9 mouse cellular contexts compared by ENCODE assay signal in the genomic region with DNA sequence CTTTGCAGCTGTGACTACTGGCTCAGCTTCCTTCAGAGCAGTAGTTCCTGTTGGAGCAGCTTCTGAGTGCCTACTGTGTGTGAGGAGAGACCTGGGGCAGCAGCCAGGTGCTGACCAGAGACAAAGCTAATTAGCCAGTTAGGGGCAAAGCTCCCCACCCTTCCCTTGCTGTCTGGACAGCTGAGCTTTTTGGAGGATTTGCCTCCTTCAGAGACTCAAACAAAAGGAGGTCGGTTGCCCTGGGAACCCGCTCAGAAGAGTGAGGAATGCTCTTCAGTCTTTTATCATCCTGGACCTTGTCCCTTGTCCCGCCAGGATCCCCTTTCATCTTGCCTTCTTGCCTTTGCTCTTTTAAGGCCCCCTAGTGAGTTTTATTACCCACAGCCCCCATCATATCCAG. TPM values are rescaled to one million over a fixed set of nuclear protein-coding genes. Genes with fewer than 3 reads are reported as not detected.
DNase-seq lines count a peak whose midpoint lies in the region; ATAC-seq and TF ChIP-seq lines count a peak whose summit lies in the region.
"Had no signal": no experiment of that assay in that cellular context is flagged by ENCODE, and none has a peak within 500 bp of the region (broad histone marks: within the 10 kb centered on the region; RNA-seq: fewer than 3 reads in every experiment).

No protein-coding gene starts in this region.

- H3K4me1 ChIP-seq in ES-E14 (ENCODE audit: control insufficient read depth in 2 of 2, insufficient read depth in 2 of 2, low read length in 2 of 2, poor library complexity in 1 of 2), result peaks cover 7 to 23% of the 10 kb centered on the region in 2 experiments; a peak in 3 of 4 replicates
- peaks cover 26% of the 10 kb centered on the region for H3K4me1 ChIP-seq in forebrain, embryonic 10.5 days
- no peaks in the 10 kb centered on the region for H3K4me1 ChIP-seq in hindbrain, embryonic 14.5 days (replicated peaks; ENCODE audit: control insufficient read depth, insufficient read depth, low read length)
- no peaks in the 10 kb centered on the region for H3K4me1 ChIP-seq in liver, embryonic 11.5 days (replicated peaks; ENCODE audit: control insufficient read depth, insufficient read depth, low read length)

- peak; percentile 48; the same call in 1 of the 2 replicates for ATAC-seq in hindbrain, embryonic 14.5 days (ENCODE audit: low FRiP score)
- ATAC-seq in liver, embryonic 11.5 days (replicated peaks; ENCODE audit: low FRiP score), result no peak

- H3K9me3 ChIP-seq in ES-E14 (ENCODE audit: control insufficient read depth, insufficient read depth, low read depth, low read length), result no peaks in the 10 kb centered on the region
- H3K9me3 ChIP-seq in forebrain, embryonic 10.5 days, result no peaks in the 10 kb centered on the region
- no peaks in the 10 kb centered on the region for H3K9me3 ChIP-seq in hindbrain, embryonic 14.5 days (ENCODE audit: control insufficient read depth, low read length)
- H3K9me3 ChIP-seq in liver, embryonic 11.5 days (ENCODE audit: control insufficient read depth, low read length), result no peaks in the 10 kb centered on the region

- peak overlapping the region; percentile 72; the same call in 1 of the 2 replicates for H3K27ac ChIP-seq in ES-E14 (ENCODE audit: insufficient read depth, low read depth, low read length, poor library complexity, severe bottlenecking)
- peak overlapping the region; percentile 77 for H3K27ac ChIP-seq in forebrain, embryonic 10.5 days
- H3K27ac ChIP-seq in hindbrain, embryonic 14.5 days, result no peak overlapping the region
- H3K27ac ChIP-seq in liver, embryonic 11.5 days (ENCODE audit: low read depth, low read length), result no peak overlapping the region
- H3K27ac ChIP-seq: kidney, postnatal 0 days had no signal

- in situ Hi-C loops in ES-E14 (cut with MboI; ENCODE audit: low sequenced_read_pairs in 2 of 2, unreplicated experiment in 2 of 2), result no loop called here

- H3K4me2 ChIP-seq in hindbrain, embryonic 14.5 days (replicated peaks), result no peak overlapping the region
- H3K4me2 ChIP-seq in liver, embryonic 11.5 days, result no peak overlapping the region

- H3K9ac ChIP-seq in ES-E14 (ENCODE audit: insufficient read depth, low read depth, low read length, poor library complexity, severe bottlenecking), result no peak overlapping the region
- no peak overlapping the region for H3K9ac ChIP-seq in hindbrain, embryonic 14.5 days
- H3K9ac ChIP-seq in liver, embryonic 11.5 days (ENCODE audit: low read depth, low read length), result no peak overlapping the region

- H3K36me3 ChIP-seq in ES-E14 (ENCODE audit: control insufficient read depth, insufficient read depth, low read length, poor library complexity, severe bottlenecking), result no peaks in the 10 kb centered on the region
- no peaks in the 10 kb centered on the region for H3K36me3 ChIP-seq in forebrain, embryonic 10.5 days (replicated peaks)
- no peaks in the 10 kb centered on the region for H3K36me3 ChIP-seq in hindbrain, embryonic 14.5 days (replicated peaks; ENCODE audit: control insufficient read depth, insufficient read depth)
- H3K36me3 ChIP-seq in liver, embryonic 11.5 days (ENCODE audit: control insufficient read depth, insufficient read depth, low read length), result no peaks in the 10 kb centered on the region

- H3K4me3 ChIP-seq in ES-E14 (ENCODE audit: insufficient read depth in 1 of 2, low read depth in 1 of 2, low read length in 2 of 2, poor library complexity in 1 of 2, severe bottlenecking in 1 of 2), result no peak overlapping the region
- peak overlapping the region; percentile 10; the same call in 1 of the 2 replicates for H3K4me3 ChIP-seq in forebrain, embryonic 10.5 days
- no peak overlapping the region for H3K4me3 ChIP-seq in hindbrain, embryonic 14.5 days (replicated peaks; ENCODE audit: low read length)
- H3K4me3 ChIP-seq in liver, embryonic 11.5 days (ENCODE audit: low read depth, low read length), result no peak overlapping the region

- H3K27me3 ChIP-seq in forebrain, embryonic 10.5 days (ENCODE audit: poor library complexity, severe bottlenecking), result peaks cover 28% of the 10 kb centered on the region
- H3K27me3 ChIP-seq in hindbrain, embryonic 14.5 days (ENCODE audit: control insufficient read depth, insufficient read depth, low read length), result no peaks in the 10 kb centered on the region
- no peaks in the 10 kb centered on the region for H3K27me3 ChIP-seq in liver, embryonic 11.5 days (replicated peaks; ENCODE audit: control insufficient read depth, insufficient read depth, low read length)

- 0% methylated on average over 3 of the region's 3 CpGs for WGBS in forebrain, embryonic 10.5 days
- 4% methylated on average over 3 of the region's 3 CpGs for WGBS in hindbrain, embryonic 14.5 days
- WGBS in liver, embryonic 11.5 days, result 29% methylated on average over 3 of the region's 3 CpGs

- DNase-seq in ES-E14 (ENCODE audit: low read depth, low spot score), result no peak
- DNase-seq in forebrain, embryonic 10.5 days (ENCODE audit: extremely low spot score, low spot score), result peak; percentile 79
- peak; percentile 44 for DNase-seq in hindbrain, embryonic 14.5 days (ENCODE audit: low spot score)
- DNase-seq in neural tube, embryonic 10.5 days (ENCODE audit: extremely low spot score, low spot score), result peak; percentile 67
- no peak for DNase-seq in right cerebral cortex, postnatal 36 days (ENCODE audit: low spot score in 2 of 2)
- DNase-seq in gastrocnemius, adult 8-10 months (ENCODE audit: low spot score in 2 of 2), result no peak
- DNase-seq in liver, embryonic 11.5 days (ENCODE audit: low spot score), result no peak
- no peak for DNase-seq in heart, adult 8-10 months (ENCODE audit: low spot score)

TF ChIP-seq in ES-E14, 5 proteins besides CTCF, POLR2A, EP300 and RAD21:
- TF ChIP-seq ZC3H11A (IDR thresholded peaks at IDR 0.05; ENCODE audit: borderline replicate concordance, low read depth, low read length) (no peak), HCFC1 (IDR thresholded peaks at IDR 0.05; ENCODE audit: borderline replicate concordance, insufficient read depth, low read length) (no peak), ZNF384 (IDR thresholded peaks at IDR 0.05; ENCODE audit: low read depth, low read length) (no peak), CHD2 (IDR thresholded peaks at IDR 0.05; ENCODE audit: low read depth, low read length) (no peak), MAFK (IDR thresholded peaks at IDR 0.05; ENCODE audit: insufficient read depth, low read depth, low read length) (no peak)

RNA-seq across cellular contexts. Expression of a gene that starts 46.8 kb away (rescaled TPM):
- total RNA-seq in ES-E14 (2012; rRNA removed), result 171 and 181 TPM in 2 replicates
- 215 and 266 TPM in 2 replicates for polyA plus RNA-seq in forebrain, embryonic 10.5 days (2016; fragmentation: Nextera tagmentation; extraction: Ambion mirVana)
- 211 and 298 TPM in 2 replicates for polyA plus RNA-seq in hindbrain, embryonic 14.5 days (2014; fragmentation: Nextera tagmentation; extraction: Ambion mirVana)
- total RNA-seq in gastrocnemius, adult 8-10 months (2022), result 10 to 100 TPM; 10.3 to 22.0 (median 17.3) TPM
- 358 and 423 TPM in 2 replicates for polyA plus RNA-seq in liver, embryonic 11.5 days (2014; fragmentation: Nextera tagmentation; extraction: Ambion mirVana)
- total RNA-seq in heart, adult 8-10 months (2022), result 10 to 100 TPM in 3 of 4 experiments, 1 to 10 TPM in 1; 9.8 to 31.3 (median 20.9) TPM

RNA-seq across cellular contexts. Expression of a gene that starts 50.9 kb away (rescaled TPM):
- total RNA-seq in ES-E14 (2012; rRNA removed), result 15.2 and 18.4 TPM in 2 replicates
- 0.99 and 1.4 TPM in 2 replicates for polyA plus RNA-seq in forebrain, embryonic 10.5 days (2016; fragmentation: Nextera tagmentation; extraction: Ambion mirVana)
- polyA plus RNA-seq in hindbrain, embryonic 14.5 days (2014; fragmentation: Nextera tagmentation; extraction: Ambion mirVana), result 2.7 and 3.6 TPM in 2 replicates
- total RNA-seq in gastrocnemius, adult 8-10 months (2022), result 1 to 10 TPM; 1.9 to 4.3 (median 3.1) TPM
- 0.66 and 0.69 TPM in 2 replicates for polyA plus RNA-seq in liver, embryonic 11.5 days (2014; fragmentation: Nextera tagmentation; extraction: Ambion mirVana)
- total RNA-seq in heart, adult 8-10 months (2022), result 1 to 10 TPM; 2.5 to 4.9 (median 3.3) TPM

Comparison
In these comparisons a context has a peak if more than half of its experiments do, and no peak if none do; other contexts are left out.
1. DNase-seq: peak in forebrain, embryonic 10.5 days (single experiment), hindbrain, embryonic 14.5 days (single experiment) and neural tube, embryonic 10.5 days (single experiment); none in ES-E14 (single experiment), right cerebral cortex, postnatal 36 days (0 of 2), gastrocnemius, adult 8-10 months (0 of 2), liver, embryonic 11.5 days (single experiment) and heart, adult 8-10 months (single experiment).
2. H3K27ac ChIP-seq: peak in ES-E14 (single experiment) and forebrain, embryonic 10.5 days (single experiment); none in hindbrain, embryonic 14.5 days (single experiment) and liver, embryonic 11.5 days (single experiment).